Mouse (Mus musculus): ENCODE results near the gene Ubl3.

- TF ChIP-seq POLR2A (IDR thresholded peaks at IDR 0.05; ENCODE audit: extremely low read depth, insufficient read depth, low read length), result no peak
- no peak for TF ChIP-seq CTCF (IDR thresholded peaks at IDR 0.05; ENCODE audit: low read depth, low read length)
Observed at GRCm38 (mm10) chr5:148594693-148595458, 42.3 kb upstream of the Ubl3 start.
